Mouse (Mus musculus) heart, adult 18-20 months (tissue): ENCODE measurements around the gene Olfr1221. TPM values are rescaled to one million over a fixed set of nuclear protein-coding genes. Genes with fewer than 3 reads are reported as not detected.
"Not testable (repeated sequence)": the region's sequence is repeated elsewhere in the genome, so short reads cannot be mapped to it uniquely, and the experiment has no call there.

Experiments
- DNase-seq, 2 experiments: peaks; one replicate each; pipeline ENCODE4 v3.0.0; 2021 to 2022; ENCODE audit warnings: mixed read lengths in 1 of 2
- long read RNA-seq, 2 experiments: library from polyadenylated mRNA; stranded (forward); transcript quantifications; one replicate each; pipeline ENCODE4 v2.0.0; 2021
- total RNA-seq, 2 experiments: library from RNA; stranded (reverse); gene quantifications; 2 replicates each; pipeline ENCODE4 v1.2.3; 2021

The Olfr1221 gene
- total RNA-seq = not detected
- long read RNA-seq, experiment 1 = 0 reads
- long read RNA-seq, experiment 2 = 0 reads

GRCm38 (mm10) chr2:89117183-89117582, at the start of gene Olfr1221:
TSS of gene Olfr1221 (minus strand) at chr2:89117283.
- no peak for DNase-seq

- DNase-seq = not testable (repeated sequence)
These were observed 47.6 kb upstream of the Olfr1221 start for GRCm38 (mm10) chr2:89164711-89165110.

- DNase-seq = not testable (repeated sequence)
These were observed 46.9 kb upstream of the Olfr1221 start, which contains the start of gene Olfr1224-ps1 for GRCm38 (mm10) chr2:89163991-89164390. TSS of gene Olfr1224-ps1 (minus strand) at chr2:89164091.

GRCm38 (mm10) chr2:89151460-89151859, 34.4 kb upstream of the Olfr1221 start, which contains the start of gene Olfr1223:
TSS of gene Olfr1223 (minus strand) at chr2:89151560.
- DNase-seq = no peak

- DNase-seq = no peak
These were observed 15.9 kb upstream of the Olfr1221 start, which contains the start of gene Olfr1222 for GRCm38 (mm10) chr2:89132954-89133353. TSS of gene Olfr1222 (minus strand) at chr2:89133054.

GRCm38 (mm10) chr2:89106735-89107134, 10.3 kb downstream of the Olfr1221 start, which contains the start of gene Olfr1220:
TSS of gene Olfr1220 (minus strand) at chr2:89106835.
- DNase-seq = no peak

- no peak for DNase-seq
These were observed 11.4 kb downstream of the Olfr1221 start for GRCm38 (mm10) chr2:89105651-89106050.

GRCm38 (mm10) chr2:89093848-89094247, 23.2 kb downstream of the Olfr1221 start:
- no peak for DNase-seq

- no peak for DNase-seq
These were observed 33.7 kb downstream of the Olfr1221 start, which contains the start of gene Olfr1219 for GRCm38 (mm10) chr2:89083413-89083812. TSS of gene Olfr1219 (minus strand) at chr2:89083513.

GRCm38 (mm10) chr2:89081487-89081886, 35.6 kb downstream of the Olfr1221 start:
- DNase-seq = no peak

GRCm38 (mm10) chr2:89061087-89061486, 56.0 kb downstream of the Olfr1221 start, which contains the start of gene Olfr1218:
TSS of gene Olfr1218 (minus strand) at chr2:89061187.
- DNase-seq = no peak

Other genes starting within 250 kb of the Olfr1221 start
- not detected for gene Olfr1208, start 215.0 kb downstream of the Olfr1221 start, total RNA-seq
- not detected for gene Olfr1209, start 202.1 kb downstream of the Olfr1221 start, total RNA-seq
- gene Olfr1211, start 179.2 kb downstream of the Olfr1221 start, total RNA-seq = not detected
- not detected for gene Olfr1212, start 163.3 kb downstream of the Olfr1221 start, total RNA-seq
- gene Gm13762, start 137.0 kb downstream of the Olfr1221 start, total RNA-seq = not detected
- gene Olfr1214, start 124.6 kb downstream of the Olfr1221 start, total RNA-seq = not detected
- not detected for gene Olfr1215, start 110.3 kb downstream of the Olfr1221 start, total RNA-seq
- gene Olfr1216, start 98.9 kb downstream of the Olfr1221 start, total RNA-seq = not detected
- not detected for gene Olfr1217, start 85.2 kb downstream of the Olfr1221 start, total RNA-seq
- gene Olfr1218, start 56.1 kb downstream of the Olfr1221 start, total RNA-seq = not detected
- not detected for gene Olfr1219, start 33.8 kb downstream of the Olfr1221 start, total RNA-seq
- not detected for gene Olfr1220, start 10.4 kb downstream of the Olfr1221 start, total RNA-seq
- not detected for gene Olfr1222, start 15.8 kb upstream of the Olfr1221 start, total RNA-seq
- not detected for gene Olfr1223, start 34.3 kb upstream of the Olfr1221 start, total RNA-seq
- gene Olfr1224-ps1, start 46.8 kb upstream of the Olfr1221 start, total RNA-seq = not detected
- gene Olfr1225, start 57.4 kb upstream of the Olfr1221 start, total RNA-seq = not detected
- not detected for gene Olfr1226, start 82.8 kb upstream of the Olfr1221 start, total RNA-seq
- gene Olfr1228, start 136.8 kb upstream of the Olfr1221 start, total RNA-seq = not detected
- not detected for gene Olfr1229, start 170.7 kb upstream of the Olfr1221 start, total RNA-seq
- not detected for gene Olfr1230, start 180.0 kb upstream of the Olfr1221 start, total RNA-seq
- not detected for gene Olfr1231, start 189.8 kb upstream of the Olfr1221 start, total RNA-seq
- gene Olfr1232, start 212.4 kb upstream of the Olfr1221 start, total RNA-seq = not detected
- not detected for gene Olfr1233, start 225.1 kb upstream of the Olfr1221 start, total RNA-seq
- not detected for gene Olfr1234, start 247.6 kb upstream of the Olfr1221 start, total RNA-seq